Mouse (Mus musculus) CH12.LX (cell line): ENCODE results near the gene Ttyh3.
A peak's percentile ranks its signal among the peaks of the same experiment; 100 is the strongest.

ENCODE experiments used
- BHLHE40 ChIP-seq: IDR thresholded peaks from 2 replicates; pipeline ENCODE4 v1.6.1; 2011; ENCODE audit warnings: mild to moderate bottlenecking, low read depth, low read length, improper control_type of control experiment
- CTCF ChIP-seq, 2 experiments: IDR thresholded peaks in 1 of 2; conservative IDR thresholded peaks in 1 of 2; 2 replicates each; pipeline ENCODE4 v1.5.1; 2011 to 2012; ENCODE audit warnings: low read depth in 2 of 2, low read length in 2 of 2, improper control_type of control experiment in 1 of 2, inconsistent platforms in 1 of 2, mild to moderate bottlenecking in 1 of 2, moderate library complexity in 1 of 2
- E2F4 ChIP-seq: IDR thresholded peaks from 2 replicates; pipeline ENCODE4 v1.6.1; 2011; ENCODE audit warnings: low read depth, low read length, improper control_type of control experiment; ENCODE audit not compliant: insufficient replicate concordance
- IRF4 ChIP-seq: IDR thresholded peaks from 2 replicates; pipeline ENCODE4 v1.6.1; 2014; ENCODE audit warnings: low read depth, mild to moderate bottlenecking, inconsistent platforms, low read length, improper control_type of control experiment
- MAFK ChIP-seq: IDR thresholded peaks from 2 replicates; pipeline ENCODE4 v1.6.1; 2011; ENCODE audit warnings: low read length, improper control_type of control experiment; ENCODE audit not compliant: insufficient replicate concordance
- SMC3 ChIP-seq: IDR thresholded peaks from 2 replicates; pipeline ENCODE4 v1.6.1; 2011; ENCODE audit warnings: low read depth, low read length, improper control_type of control experiment
- ZKSCAN1 ChIP-seq: IDR thresholded peaks from 2 replicates; pipeline ENCODE4 v1.6.1; 2012; ENCODE audit warnings: low read depth, inconsistent platforms, low read length, improper control_type of control experiment, borderline replicate concordance

- TF ChIP-seq SMC3 (peak; percentile 83), MAFK (no peak), ZKSCAN1 (no peak), CTCF (conservative IDR thresholded peaks at IDR 0.05 in 1 of 2, IDR thresholded peaks at IDR 0.05 in 1 of 2; ENCODE audit: low read depth in 2 of 2, low read length in 2 of 2) (peak; percentile 82 to 88), IRF4 (no peak), BHLHE40 (no peak), E2F4 (no peak)
These were observed 29.6 kb downstream of the Ttyh3 start for GRCm38 (mm10) chr5:140619151-140619771.
